Mouse (Mus musculus): ENCODE measurements around the gene Tmem262. TPM values are rescaled to one million over a fixed set of nuclear protein-coding genes. Genes with fewer than 3 reads are reported as not detected.

Gene Tmem262
- total RNA-seq, 1 experiment from 2014 or later: 1.5 TPM

DNA sequence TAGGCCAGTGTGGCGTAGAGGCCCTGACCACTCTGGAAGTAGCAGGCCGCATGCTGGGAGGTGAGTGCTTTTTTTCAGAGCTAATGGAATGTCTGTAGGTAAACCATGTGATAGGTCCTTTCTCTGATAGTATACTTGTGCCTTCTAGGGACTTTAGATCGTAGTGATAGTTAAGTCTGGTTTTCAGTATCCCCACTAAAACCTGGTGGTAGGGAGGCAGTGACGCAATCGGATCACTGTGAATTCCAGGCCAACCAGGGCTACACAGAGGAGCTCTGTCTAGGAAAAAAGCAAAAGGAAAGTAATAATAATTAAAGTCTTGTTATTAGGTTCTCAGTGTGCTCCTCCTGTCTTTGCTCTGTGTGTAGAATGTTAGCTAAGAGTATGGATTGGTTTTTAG is 21.3 kb upstream of the Tmem262 start:
- no peak for ATAC-seq (ENCODE audit: extremely low read depth, insufficient number of reproducible peaks, low FRiP score, poor library complexity, severe bottlenecking)

DNA sequence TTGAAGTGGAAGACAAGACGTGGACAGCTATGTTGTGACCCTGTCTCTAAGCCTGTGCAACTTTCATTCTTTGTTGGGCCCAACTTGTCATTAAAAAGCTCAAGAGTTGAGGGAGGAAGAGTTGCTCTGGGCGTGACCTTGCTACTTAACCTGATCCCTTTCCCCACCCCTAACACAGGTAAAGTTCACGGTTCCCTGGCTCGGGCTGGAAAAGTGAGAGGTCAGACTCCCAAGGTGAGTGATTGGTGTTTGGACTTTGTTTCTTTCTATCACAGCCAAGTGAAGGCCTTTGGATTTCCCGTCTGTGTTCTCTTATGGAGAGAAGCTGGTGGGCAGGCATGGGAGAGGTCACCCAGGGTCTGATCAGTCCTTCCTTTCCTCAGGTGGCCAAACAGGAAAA is 20.9 kb upstream of the Tmem262 start:
- no peak for ATAC-seq (ENCODE audit: extremely low read depth, insufficient number of reproducible peaks, low FRiP score, poor library complexity, severe bottlenecking)

DNA sequence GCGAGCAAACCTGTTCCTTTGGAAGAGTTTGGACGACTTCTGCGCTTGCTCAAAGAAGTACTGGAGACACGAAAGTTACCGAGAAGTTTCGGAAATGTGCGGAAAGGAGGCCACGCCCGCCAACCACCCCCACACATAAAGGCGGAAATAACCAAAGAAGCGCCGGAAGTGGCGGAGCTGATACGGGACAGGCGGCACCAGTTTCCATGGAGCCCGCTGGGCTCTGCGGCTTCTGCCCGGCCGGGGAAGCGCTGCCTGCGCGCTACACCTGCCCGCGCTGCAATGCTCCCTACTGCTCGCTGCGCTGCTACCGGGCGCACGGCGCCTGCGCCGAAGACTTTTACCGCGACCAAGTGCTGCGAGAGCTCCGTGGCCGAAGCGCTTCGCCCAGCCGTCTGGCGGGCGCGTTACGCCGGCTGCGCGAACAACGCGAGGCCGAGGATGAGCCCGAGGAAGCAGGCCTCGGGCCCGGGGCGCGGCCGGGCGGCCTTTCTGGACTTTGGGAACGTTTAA is 18.8 kb upstream of the Tmem262 start, which contains the start of gene Znhit2:
Gene Znhit2, plus strand, starts transcription at position 172 of the 513 bp plus-strand sequence.
- peak; percentile 72 for ATAC-seq (ENCODE audit: extremely low read depth, insufficient number of reproducible peaks, low FRiP score, poor library complexity, severe bottlenecking)

DNA sequence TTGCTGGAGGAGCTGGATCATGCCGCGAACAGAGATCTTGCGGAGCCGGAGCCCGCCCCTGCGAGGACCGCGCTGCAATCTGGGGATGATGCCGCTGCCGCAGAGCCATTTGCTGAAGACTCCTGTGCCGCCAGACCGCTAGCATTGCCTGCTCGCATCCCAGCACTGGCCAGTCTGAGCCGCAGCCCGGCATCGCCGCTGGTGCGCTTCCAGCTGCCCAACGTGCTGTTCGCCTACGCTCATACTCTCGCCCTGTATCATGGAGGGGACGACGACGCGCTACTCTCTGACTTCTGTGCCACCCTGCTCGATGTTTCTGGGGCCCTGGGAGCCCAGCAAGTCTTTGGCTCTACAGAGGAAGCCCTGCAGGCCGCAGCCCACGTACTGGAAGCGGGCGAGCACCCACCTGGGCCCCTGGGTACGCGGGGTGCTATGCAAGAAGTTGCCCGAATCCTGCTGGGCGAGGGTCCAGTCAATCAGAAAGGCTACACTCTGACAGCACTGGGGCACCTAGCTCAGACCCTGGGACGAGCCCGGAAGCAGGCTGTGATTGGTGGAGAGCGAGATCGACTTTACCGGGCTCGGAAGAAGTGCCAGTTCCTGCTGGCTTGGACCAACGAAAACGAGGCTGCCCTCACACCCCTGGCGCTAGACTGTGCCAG is 18.1 kb upstream of the Tmem262 start:
- ATAC-seq (ENCODE audit: extremely low read depth, insufficient number of reproducible peaks, low FRiP score, poor library complexity, severe bottlenecking): peak; percentile 11; the same call in 1 of the 2 replicates

DNA sequence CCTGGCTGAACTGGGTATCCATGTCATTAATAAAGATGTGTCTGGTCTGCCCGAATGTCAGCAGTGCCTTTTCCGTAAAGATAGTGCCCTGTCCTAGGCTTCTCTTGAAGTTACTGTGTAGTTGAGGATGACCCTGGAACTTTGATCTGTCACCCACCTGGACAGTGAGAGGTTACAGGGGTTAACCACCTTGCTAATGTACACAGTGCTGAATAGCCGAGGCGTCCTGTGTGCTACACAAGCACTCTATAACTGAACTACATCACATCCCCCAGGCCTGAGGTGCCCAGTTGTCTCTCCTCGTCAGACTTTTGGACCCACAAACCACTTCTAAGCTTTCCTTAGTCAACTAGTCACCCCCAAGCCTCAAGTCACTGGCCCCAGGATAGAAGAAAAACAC is 17.4 kb upstream of the Tmem262 start:
- no peak for ATAC-seq (ENCODE audit: extremely low read depth, insufficient number of reproducible peaks, low FRiP score, poor library complexity, severe bottlenecking)

DNA sequence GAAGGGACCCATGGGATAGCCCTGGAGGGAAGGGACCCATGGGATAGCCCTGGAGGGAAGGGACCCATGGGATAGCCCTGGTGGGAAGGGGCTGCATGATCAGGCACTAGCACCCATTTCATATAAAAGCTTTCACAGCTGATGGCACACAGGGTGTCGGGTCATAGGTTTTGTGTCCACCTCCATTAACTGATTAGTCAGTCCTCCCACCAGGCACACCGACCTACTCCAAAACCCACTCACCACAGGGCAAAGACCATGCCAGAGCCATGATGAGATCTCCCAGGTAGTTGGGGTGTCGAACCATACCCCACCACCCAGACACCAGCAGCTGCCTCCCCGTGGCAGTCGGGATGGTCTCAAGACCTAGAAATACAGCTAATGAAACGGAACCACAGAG is 16.8 kb upstream of the Tmem262 start:
- no peak for ATAC-seq (ENCODE audit: extremely low read depth, insufficient number of reproducible peaks, low FRiP score, poor library complexity, severe bottlenecking)

DNA sequence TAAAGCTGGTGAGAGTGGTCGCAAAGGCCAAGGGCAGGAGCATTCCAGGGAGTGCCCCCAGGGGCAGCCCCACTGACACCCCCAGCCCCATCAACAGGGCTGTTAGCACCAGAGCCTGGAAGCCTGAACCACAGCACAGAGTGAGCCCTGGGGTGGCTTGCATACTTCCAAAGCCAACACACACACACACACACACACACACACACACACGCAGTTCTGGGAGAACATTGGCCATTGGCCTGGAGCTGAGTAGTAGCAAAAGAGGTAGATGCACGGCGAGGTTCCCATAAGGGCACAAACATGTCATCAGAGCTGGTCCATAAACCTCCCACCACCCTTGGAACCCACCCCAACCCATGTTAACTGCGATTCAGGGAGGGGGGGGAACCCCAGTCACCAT is 13.3 kb upstream of the Tmem262 start:
- ATAC-seq (ENCODE audit: extremely low read depth, insufficient number of reproducible peaks, low FRiP score, poor library complexity, severe bottlenecking): no peak

DNA sequence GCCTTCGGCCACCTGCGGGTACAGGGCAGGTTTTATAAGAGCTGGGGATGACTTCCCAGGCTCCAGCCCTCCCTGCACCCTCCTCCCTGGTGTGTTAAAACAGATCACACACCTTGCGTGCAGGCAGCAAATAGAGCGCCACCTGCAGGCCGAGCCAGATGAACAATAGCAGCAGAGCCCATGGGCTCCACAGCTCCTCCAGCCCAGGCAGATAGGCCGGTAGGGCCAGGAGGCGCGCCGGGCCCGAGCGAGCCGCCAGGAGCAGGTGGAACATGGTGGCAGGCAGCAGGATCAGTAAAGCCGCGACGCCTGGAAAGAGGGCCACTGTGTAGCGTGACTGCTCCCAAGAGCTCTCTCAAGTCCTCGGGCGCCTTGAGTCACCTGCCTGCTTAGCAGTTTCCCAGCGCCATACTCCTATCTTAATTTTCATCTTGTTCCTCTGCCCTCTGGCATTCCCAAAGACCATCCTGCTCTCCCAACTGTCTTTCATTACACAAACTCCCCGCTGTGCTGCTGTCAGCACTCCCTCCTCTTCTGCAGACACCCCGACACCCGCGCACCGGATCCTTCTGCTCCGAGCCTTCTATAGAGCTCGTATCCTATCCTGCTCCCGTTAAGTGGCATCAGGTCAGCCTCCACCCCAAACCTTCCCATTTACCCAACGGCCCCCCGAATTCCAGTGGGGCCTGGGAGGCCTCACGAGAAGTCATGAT is 12.7 kb upstream of the Tmem262 start:
- ATAC-seq (ENCODE audit: extremely low read depth, insufficient number of reproducible peaks, low FRiP score, poor library complexity, severe bottlenecking): peak; percentile 76

DNA sequence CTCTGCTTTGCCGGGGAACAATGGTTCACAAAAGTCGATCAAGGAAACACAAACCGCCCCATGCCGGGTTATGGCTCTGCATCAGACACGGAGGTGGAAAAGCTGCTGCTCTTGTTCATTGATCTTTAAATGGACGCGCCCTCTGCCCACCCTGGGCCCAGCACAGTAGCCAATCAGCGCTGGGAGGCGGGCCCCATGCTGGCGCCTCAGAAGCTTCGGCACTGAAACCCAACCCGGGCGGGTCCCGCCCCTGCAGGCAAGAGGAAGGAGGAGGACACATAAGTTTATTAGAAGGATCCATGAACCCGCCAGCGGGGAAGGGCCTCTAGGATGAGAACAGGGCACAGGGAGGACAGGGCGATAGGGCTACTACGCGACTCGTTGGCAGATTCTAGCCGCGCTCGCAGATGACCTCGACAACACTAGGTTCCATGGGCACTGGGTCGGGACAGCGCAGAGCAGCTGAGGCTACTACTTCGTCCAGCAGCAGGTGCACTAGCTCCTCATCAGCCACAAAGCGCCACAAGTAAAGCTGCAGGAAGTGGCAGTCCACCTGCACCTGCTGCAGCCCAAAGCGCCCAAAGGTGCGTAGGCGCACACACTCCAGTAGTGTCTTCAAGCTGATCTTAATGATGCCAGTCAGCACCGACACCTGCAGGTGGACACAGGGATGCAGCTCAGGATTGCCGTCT is 12.0 kb upstream of the Tmem262 start, which contains the start of gene Tm7sf2:
Gene Tm7sf2, minus strand, starts transcription at position 650 of the 692 bp plus-strand sequence.
- ATAC-seq (ENCODE audit: extremely low read depth, insufficient number of reproducible peaks, low FRiP score, poor library complexity, severe bottlenecking): peak; percentile 66

DNA sequence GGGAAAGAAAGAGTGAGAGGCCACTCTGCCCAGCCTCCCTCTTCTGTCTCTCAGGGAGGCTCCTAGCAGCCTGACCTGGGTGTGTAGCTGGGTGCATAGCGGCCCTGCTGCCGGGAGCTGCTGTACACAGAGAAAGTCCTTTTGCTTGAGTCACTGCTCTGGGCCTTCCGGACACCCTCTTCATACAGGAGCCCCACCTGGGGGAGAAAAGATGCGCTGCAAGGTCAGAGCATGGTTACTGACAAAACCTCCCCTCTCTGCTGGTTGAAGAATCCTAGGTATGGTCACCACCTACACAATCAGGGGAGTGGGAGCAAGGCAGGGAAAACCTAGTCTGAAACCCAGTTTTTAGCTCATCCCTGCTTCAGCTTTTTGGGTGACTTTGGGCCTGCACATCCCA is 10.9 kb upstream of the Tmem262 start:
- no peak for ATAC-seq (ENCODE audit: extremely low read depth, insufficient number of reproducible peaks, low FRiP score, poor library complexity, severe bottlenecking)

DNA sequence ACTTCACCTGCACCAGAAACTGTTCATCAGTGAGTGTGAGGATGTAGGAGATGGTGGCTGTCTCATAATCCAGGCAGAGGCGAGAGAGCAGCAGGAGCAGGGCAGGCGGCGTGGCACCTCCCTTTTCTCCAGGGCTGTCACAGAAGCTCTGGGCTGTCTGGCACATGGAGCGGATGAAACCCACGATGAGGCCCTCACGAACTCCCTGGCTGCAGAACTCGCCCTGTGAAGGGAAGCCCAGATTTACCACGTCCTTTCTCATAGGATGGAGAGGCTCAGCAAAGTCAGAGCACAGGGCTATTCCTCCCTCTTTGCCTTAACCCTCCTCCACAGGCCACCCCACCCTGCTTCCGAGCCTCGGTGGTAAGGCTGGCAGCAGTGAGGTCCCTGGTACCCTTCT is 10.0 kb upstream of the Tmem262 start:
- ATAC-seq (ENCODE audit: extremely low read depth, insufficient number of reproducible peaks, low FRiP score, poor library complexity, severe bottlenecking): no peak

DNA sequence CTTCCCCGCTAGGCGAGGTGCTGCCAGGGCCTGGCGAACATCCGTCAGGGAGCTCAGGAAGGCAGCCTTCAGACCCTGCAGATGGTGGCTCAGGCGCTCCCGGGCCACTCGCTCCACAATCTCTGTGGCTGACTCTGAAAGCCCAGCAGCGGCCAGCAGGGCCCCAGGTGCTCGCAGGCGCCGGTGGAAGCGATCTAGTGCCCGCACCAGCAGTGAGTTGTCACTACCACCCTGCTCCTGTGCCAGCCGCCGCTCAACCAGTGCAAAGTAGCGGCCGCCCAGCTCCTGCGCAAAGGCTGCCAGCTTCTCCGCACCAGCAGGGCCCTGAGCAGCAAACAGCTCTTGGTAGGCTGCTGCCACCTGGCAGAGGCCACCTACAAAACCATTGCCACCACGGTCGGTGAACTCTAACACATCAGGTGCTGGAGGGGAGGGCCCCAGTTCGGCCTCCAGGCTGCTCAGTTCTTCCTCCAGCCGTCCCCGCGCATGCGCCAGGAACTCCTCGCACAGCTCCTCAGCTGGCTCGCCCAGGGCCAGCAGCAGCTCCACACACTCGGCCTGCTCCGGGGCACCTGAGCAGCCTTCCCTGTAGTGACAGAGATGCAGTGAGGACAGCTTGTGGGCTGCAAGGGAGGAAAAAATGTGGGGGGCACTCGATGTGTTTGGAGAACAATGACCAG is 9.1 kb upstream of the Tmem262 start:
- ATAC-seq (ENCODE audit: extremely low read depth, insufficient number of reproducible peaks, low FRiP score, poor library complexity, severe bottlenecking): no peak

DNA sequence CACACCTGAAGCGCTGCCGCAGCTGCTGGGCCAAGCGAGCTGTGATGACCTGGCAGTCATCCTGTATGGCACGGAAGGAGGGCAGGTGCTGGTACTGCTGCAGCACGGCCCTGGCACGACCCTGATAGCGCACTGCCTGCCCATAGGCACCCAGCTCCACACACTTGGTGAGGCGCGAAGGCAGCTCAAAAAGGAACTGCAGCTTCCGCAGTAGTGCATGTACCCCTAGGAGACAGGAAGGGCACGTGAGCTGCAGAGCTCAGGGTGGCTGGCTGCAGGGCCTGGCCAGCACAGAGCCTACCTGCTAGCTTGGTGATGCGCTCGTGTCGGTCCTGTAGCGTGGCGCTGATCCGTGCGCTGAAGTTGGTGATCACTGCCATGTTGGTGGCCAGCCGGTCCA is 8.6 kb upstream of the Tmem262 start:
- no peak for ATAC-seq (ENCODE audit: extremely low read depth, insufficient number of reproducible peaks, low FRiP score, poor library complexity, severe bottlenecking)

DNA sequence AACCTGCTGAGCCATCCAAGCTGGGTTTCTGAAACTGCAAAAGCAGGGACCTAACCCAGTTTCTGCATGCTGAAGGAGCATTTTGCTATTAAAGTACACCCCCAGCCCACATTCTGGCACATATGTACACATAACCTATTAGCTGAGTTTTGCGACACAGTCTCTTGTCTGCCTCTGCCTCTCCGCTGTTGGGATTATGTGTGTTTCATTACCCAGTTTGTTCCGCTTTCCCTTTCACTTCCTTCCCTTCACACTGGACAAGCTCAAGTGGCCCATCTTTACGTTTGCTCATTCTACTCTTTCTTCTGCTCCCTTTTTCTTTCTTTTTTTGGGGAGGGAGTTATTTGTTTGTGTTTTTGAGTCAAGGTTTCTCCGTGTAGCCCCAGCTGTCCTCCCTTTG is 5.9 kb upstream of the Tmem262 start:
- no peak for ATAC-seq (ENCODE audit: extremely low read depth, insufficient number of reproducible peaks, low FRiP score, poor library complexity, severe bottlenecking)

DNA sequence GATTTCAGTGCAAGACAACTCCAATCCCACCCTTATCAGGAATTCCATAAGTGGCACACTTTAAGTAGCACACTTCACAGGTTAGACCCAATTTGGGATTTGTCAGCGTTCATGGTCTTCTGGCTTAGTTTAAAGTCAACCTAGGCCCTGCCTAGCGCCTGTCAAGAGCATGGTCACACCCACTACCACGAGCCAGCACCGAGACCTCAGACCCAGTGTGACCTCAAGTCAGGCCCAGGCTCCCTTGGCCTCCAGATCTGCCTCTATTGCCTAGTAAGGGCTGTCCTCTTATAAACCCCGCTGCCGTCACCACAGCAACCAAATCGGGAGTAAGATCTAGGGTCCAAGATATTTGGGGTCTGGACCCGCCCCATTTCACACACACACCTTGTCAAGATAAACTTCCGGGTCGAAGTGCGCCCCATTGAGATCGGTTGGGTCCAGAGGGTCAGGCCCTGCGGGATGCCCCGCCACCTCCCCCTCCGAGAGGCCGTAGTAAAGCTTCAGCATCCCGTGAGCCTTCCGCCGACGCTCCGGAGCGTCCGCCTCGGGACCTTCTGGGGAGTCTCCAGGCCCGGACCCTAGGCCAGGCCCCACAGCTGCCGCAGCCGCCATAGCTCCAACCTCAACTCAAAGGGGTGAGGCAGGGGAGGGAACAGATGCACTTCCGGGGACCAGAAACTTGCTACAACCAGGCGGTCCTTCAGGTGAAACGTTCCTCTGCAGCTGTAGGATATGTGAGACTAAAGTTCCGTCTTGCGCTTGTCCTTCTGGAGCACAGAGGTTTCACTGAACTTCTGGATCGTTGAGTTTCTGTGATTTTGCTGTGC is 3.1 kb upstream of the Tmem262 start, which contains the start of gene Vps51:
Gene Vps51, minus strand, starts transcription at position 668 of the 830 bp plus-strand sequence.
- peak; percentile 90 for ATAC-seq (ENCODE audit: extremely low read depth, insufficient number of reproducible peaks, low FRiP score, poor library complexity, severe bottlenecking)

DNA sequence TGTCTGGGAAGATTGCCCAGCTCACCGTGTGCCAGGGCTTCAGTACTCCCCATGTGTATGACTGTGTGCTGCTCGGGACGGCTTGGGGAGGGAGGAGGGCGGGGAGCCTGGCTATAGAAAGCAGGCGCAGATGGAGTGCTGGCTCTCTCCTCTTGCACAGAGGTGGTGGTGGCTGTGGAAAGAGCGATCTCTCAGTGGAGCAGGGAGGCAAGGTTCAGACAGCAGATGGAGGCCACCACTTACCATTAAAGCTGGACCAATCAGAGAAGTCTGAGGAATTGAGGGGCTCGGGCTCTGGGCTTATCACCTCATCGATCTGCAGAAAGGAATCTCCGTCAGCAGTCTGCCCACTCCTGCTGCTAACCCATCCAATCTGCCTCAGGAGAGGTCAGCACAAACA is 2.3 kb downstream of the Tmem262 start, which contains the start of gene Gm28374:
Gene Gm28374, minus strand, starts transcription at position 101 of the 400 bp plus-strand sequence.
- no peak for ATAC-seq (ENCODE audit: extremely low read depth, insufficient number of reproducible peaks, low FRiP score, poor library complexity, severe bottlenecking)

DNA sequence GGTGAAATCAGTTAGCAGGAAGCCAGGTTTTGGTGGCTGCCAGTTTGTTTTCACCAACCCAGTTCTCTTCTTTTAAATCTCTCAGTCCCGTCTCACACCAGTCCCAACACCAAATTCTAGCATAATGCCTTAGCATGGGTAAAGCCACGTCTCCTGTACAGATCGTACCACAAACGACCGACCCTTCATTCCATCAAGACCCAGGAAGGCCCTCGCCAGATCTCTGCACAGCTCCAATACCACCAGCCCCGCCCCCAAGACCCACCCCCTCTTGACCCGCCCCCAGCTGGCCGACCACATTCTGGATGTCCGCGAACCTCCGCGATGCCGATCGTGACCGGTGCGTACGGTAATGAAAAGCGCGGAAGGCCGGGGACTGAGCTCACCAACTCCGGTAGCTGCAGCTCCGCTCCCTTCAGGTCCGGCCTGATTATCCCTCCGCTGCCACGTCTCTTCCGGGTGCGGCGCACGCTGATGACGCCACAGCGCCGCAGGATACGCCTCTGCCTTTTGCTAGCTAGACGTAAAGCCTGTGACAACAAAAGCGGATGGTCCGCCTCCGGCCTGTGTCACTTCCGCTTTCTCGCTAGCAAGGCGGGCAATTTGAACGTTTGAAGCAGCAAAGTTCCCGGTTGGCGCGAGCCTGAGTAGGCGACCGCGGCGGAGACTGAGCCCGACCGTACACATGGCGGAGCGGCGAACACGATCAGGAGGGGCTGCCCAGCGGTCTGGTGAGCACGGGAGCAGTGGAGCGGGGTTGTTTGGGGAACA is 4.8 kb downstream of the Tmem262 start, which contains the start of the genes Zfpl1 and Cdca5:
Gene Zfpl1, minus strand, starts transcription at position 479 of the 771 bp plus-strand sequence.
Gene Cdca5, plus strand, starts transcription at position 506 of the 771 bp plus-strand sequence.
- ATAC-seq (ENCODE audit: extremely low read depth, insufficient number of reproducible peaks, low FRiP score, poor library complexity, severe bottlenecking): peak; percentile 95

All from neutrophil, adult 5-6 weeks (primary cell).